Mouse (Mus musculus) bone marrow, adult 2 months (tissue): ENCODE results near the gene Setd5. TPM values are rescaled to one million over a fixed set of nuclear protein-coding genes. Genes with fewer than 3 reads are reported as not detected.

Experiments used
- H3K27ac ChIP-seq: fragments of 200-500 bp; 2 replicates; pipeline ENCODE4 v1.5.1; 2012; ENCODE audit warnings: low read depth, mild to moderate bottlenecking, control low read depth, inconsistent platforms, low read length; ENCODE audit not compliant: control insufficient read depth, poor library complexity, insufficient read depth
- H3K4me1 ChIP-seq: fragments of 200-500 bp; 2 replicates; pipeline ENCODE4 v1.6.1; 2011; ENCODE audit warnings: low read length; ENCODE audit not compliant: control insufficient read depth, insufficient read depth
- H3K4me3 ChIP-seq: fragments of 200-500 bp; replicated peaks from 2 replicates; pipeline ENCODE3; 2011; ENCODE audit warnings: mild to moderate bottlenecking, low read depth, low read length, control low read depth; ENCODE audit not compliant: control insufficient read depth
- CTCF ChIP-seq: fragments of 200-500 bp; IDR thresholded peaks from 2 replicates; pipeline ENCODE4 v1.5.1; 2011; ENCODE audit warnings: low read length, control low read depth; ENCODE audit not compliant: control insufficient read depth, insufficient read depth
- POLR2A ChIP-seq: fragments of 200-500 bp; IDR thresholded peaks from 2 replicates; pipeline ENCODE4 v1.6.1; 2011; ENCODE audit warnings: low read depth, mild to moderate bottlenecking, control low read depth, low read length, borderline replicate concordance; ENCODE audit not compliant: control insufficient read depth
- WGBS: fragments of 180-500 bp; shearing (Covaris S2); methylation state at CpG from one replicate; pipeline ENCODE4 v1.1.7; 2018; 5-methylcytosine and 5-hydroxymethylcytosine counted together
- polyA plus RNA-seq: library from polyadenylated mRNA; stranded (reverse); fragments of >200 nt; gene quantifications from 2 replicates; pipeline ENCODE4 v1.2.4, GENCODE M21; 2011; ENCODE audit warnings: low replicate concordance; ENCODE audit not compliant: missing spikeins, insufficient read depth, insufficient read length

Gene Setd5
- polyA plus RNA-seq, 1 experiment: 45.1 TPM

- no peaks in the 10 kb centered on the region; the same call in 1 of the 2 replicates for H3K4me1 ChIP-seq
- H3K4me3 ChIP-seq: no peak overlapping the region
- WGBS: 86% methylated on average over 3 of the region's 3 CpGs
Observed at GRCm38 (mm10) chr6:113093206-113093605, 16.0 kb downstream of the Setd5 start.

GRCm38 (mm10) chr6:113095547-113095946 is 18.4 kb downstream of the Setd5 start:
- Histone ChIP-seq H3K4me1 (no peaks in the 10 kb centered on the region; the same call in none of the 2 replicates), H3K27ac (no peak overlapping the region), H3K4me3 (no peak overlapping the region)
- TF ChIP-seq POLR2A (no peak), CTCF (no peak)
- WGBS: 40% methylated on average over 1 of the region's 1 CpGs

More at GRCm38 (mm10) chr6:113093206-113093605, 16.0 kb downstream of the Setd5 start:
- H3K27ac ChIP-seq: no peak overlapping the region
- TF ChIP-seq CTCF: no peak
- TF ChIP-seq POLR2A: no peak

- Histone ChIP-seq H3K4me3 (no peak overlapping the region), H3K4me1 (no peaks in the 10 kb centered on the region; the same call in none of the 2 replicates), H3K27ac (no peak overlapping the region)
- WGBS: 55% methylated on average over 5 of the region's 5 CpGs
- TF ChIP-seq POLR2A (no peak), CTCF (no peak)
Observed at GRCm38 (mm10) chr6:113097662-113098061, 20.5 kb downstream of the Setd5 start.

GRCm38 (mm10) chr6:113099640-113100289 is 22.6 kb downstream of the Setd5 start:
- TF ChIP-seq POLR2A (no peak), CTCF (no peak)
- 13% methylated on average over 5 of the region's 5 CpGs for WGBS
- Histone ChIP-seq H3K4me3 (no peak overlapping the region), H3K27ac (no peak overlapping the region), H3K4me1 (no peaks in the 10 kb centered on the region; the same call in none of the 2 replicates)

- TF ChIP-seq CTCF (no peak), POLR2A (no peak)
- Histone ChIP-seq H3K4me1 (no peaks in the 10 kb centered on the region; the same call in none of the 2 replicates), H3K27ac (no peak overlapping the region), H3K4me3 (no peak overlapping the region)
- WGBS: 85% methylated on average over 4 of the region's 4 CpGs
Observed at GRCm38 (mm10) chr6:113102541-113102940, 25.4 kb downstream of the Setd5 start.

- Histone ChIP-seq H3K4me1 (no peaks in the 10 kb centered on the region; the same call in none of the 2 replicates), H3K27ac (no peak overlapping the region)
Observed at GRCm38 (mm10) chr6:113103765-113104164, 26.6 kb downstream of the Setd5 start.

GRCm38 (mm10) chr6:113109378-113109777 is 32.2 kb downstream of the Setd5 start:
- H3K4me3 ChIP-seq: no peak overlapping the region
- H3K4me1 ChIP-seq: no peaks in the 10 kb centered on the region
- H3K27ac ChIP-seq: no peak overlapping the region
- WGBS: 89% methylated on average over 3 of the region's 3 CpGs
- TF ChIP-seq CTCF: no peak
- no peak for TF ChIP-seq POLR2A

More at GRCm38 (mm10) chr6:113103765-113104164, 26.6 kb downstream of the Setd5 start:
- TF ChIP-seq CTCF: no peak
- no peak for TF ChIP-seq POLR2A
- no peak overlapping the region for H3K4me3 ChIP-seq

GRCm38 (mm10) chr6:113109956-113110355 is 32.8 kb downstream of the Setd5 start:
- no peak for TF ChIP-seq POLR2A
- Histone ChIP-seq H3K27ac (no peak overlapping the region), H3K4me1 (no peaks in the 10 kb centered on the region), H3K4me3 (no peak overlapping the region)
- 88% methylated on average over 7 of the region's 7 CpGs for WGBS

- TF ChIP-seq POLR2A (no peak), CTCF (no peak)
- H3K4me1 ChIP-seq: no peaks in the 10 kb centered on the region
- WGBS: 60% methylated on average over 10 of the region's 10 CpGs
- no peak overlapping the region for H3K4me3 ChIP-seq
- H3K27ac ChIP-seq: no peak overlapping the region
Observed at GRCm38 (mm10) chr6:113120806-113121205, 43.6 kb downstream of the Setd5 start.

GRCm38 (mm10) chr6:113133360-113133759 is 56.2 kb downstream of the Setd5 start:
- TF ChIP-seq CTCF: no peak
- TF ChIP-seq POLR2A: no peak
- 84% methylated on average over 2 of the region's 2 CpGs for WGBS

More at GRCm38 (mm10) chr6:113133360-113133759, 56.2 kb downstream of the Setd5 start:
- no peak overlapping the region for H3K27ac ChIP-seq
- H3K4me3 ChIP-seq: no peak overlapping the region
- no peaks in the 10 kb centered on the region for H3K4me1 ChIP-seq
